Mouse (Mus musculus) megakaryocyte, embryonic 14.5 days (primary cell): Measurements from ENCODE around the gene Rab4b.

Experiments
- FLI1 ChIP-seq: IDR thresholded peaks from 2 replicates; pipeline ENCODE4 v1.6.1; 2012; ENCODE audit warnings: low read length, inconsistent platforms, mixed read lengths
- GATA1 ChIP-seq: IDR thresholded peaks from 3 replicates; pipeline ENCODE4 v1.6.1; 2012; ENCODE audit warnings: mixed read lengths, low read length, inconsistent platforms, borderline replicate concordance

GRCm38 (mm10) chr7:27153205-27153764 lies 25.4 kb downstream of the Rab4b start, which contains the start of gene Cyp2t4:
- TF ChIP-seq GATA1 (no peak), FLI1 (no peak)
